Mouse (Mus musculus): ENCODE data around the gene Plscr2.

DNA sequence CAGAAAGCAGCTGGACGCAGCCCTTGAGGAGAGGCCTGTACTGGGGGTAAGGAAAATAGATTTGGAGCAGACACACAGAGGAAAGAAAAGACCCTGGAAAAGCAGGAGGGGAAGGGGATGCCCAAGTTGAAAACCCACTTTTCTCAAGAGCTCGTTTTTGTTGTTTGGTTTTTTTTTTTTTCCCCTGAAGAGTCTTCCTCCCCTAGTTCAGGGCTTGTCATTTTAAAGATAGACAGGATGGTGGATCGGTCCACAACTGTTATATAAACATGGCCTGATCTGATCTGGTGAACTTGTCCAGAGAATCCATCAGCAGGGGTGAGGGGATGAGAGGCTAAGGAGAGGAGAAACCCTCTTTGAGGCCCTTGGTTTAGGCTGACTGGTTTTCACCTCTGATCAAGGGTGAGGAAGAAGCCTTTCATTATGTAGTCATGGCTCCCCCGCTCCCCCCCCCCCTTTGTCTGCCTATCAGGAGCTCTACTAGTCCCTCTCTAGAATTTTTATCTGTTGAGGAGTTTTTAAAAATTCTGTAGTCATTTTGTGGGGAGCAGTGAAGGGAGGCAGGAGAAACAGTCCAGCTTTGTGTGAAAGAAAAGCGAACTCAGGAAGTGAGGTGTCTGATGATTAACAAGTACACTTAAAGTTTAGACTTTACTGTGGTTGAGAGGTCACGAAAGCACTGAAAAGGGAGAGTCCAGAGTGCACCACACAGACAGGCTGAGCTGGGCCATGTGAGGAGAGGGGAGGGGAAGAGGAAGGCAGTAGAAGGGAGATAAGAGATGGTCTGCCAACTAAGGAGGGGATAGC, 1.2 kb upstream of the Plscr2 start:
- TF ChIP-seq CTCF (IDR thresholded peaks at IDR 0.05; ENCODE audit: low read depth, low read length) (no peak), GATA1 (IDR thresholded peaks at IDR 0.05; ENCODE audit: borderline replicate concordance, low read length) (no peak), POLR2AphosphoS5 (IDR thresholded peaks at IDR 0.05; ENCODE audit: insufficient replicate concordance, low read depth, low read length) (no peak), TAL1 (conservative IDR thresholded peaks at IDR 0.05; ENCODE audit: low read depth, low read length) (no peak)
